Mouse (Mus musculus): ENCODE data around the gene Sema3d. TPM values are rescaled to one million over a fixed set of nuclear protein-coding genes. Genes with fewer than 3 reads are reported as not detected.

The Sema3d gene
- polyA plus RNA-seq, 1 experiment from 2014 or later, result 10.0 TPM

GRCm38 (mm10) chr5:12637763-12638468 lies 254.7 kb downstream of the Sema3d start:
- H3K4me3 ChIP-seq (ENCODE audit: low read depth, low read length), result no peak overlapping the region
- ATAC-seq (ENCODE audit: insufficient read depth, low FRiP score, low TSS enrichment), result no peak
- no peak overlapping the region for H3K27ac ChIP-seq (ENCODE audit: low read depth, low read length)
- H3K4me2 ChIP-seq (ENCODE audit: low read depth), result no peak overlapping the region
- no peaks in the 10 kb centered on the region for H3K36me3 ChIP-seq (ENCODE audit: control insufficient read depth, insufficient read depth, low read length)
- peaks cover 6% of the 10 kb centered on the region; the same call in 1 of the 2 replicates for H3K4me1 ChIP-seq (ENCODE audit: control insufficient read depth, insufficient read depth, low read length)
- no peaks in the 10 kb centered on the region for H3K27me3 ChIP-seq (ENCODE audit: control insufficient read depth, insufficient read depth, low read length)
- DNase-seq (ENCODE audit: low spot score), result no peak
- 91% methylated on average over 7 of the region's 7 CpGs for WGBS
- no peaks in the 10 kb centered on the region for H3K9me3 ChIP-seq (ENCODE audit: control insufficient read depth, low read length)
- no peak overlapping the region for H3K9ac ChIP-seq (ENCODE audit: low read length)
